Mouse (Mus musculus) left cerebral cortex, postnatal 36 days (tissue): ENCODE results near the gene Efr3b. TPM values are rescaled to one million over a fixed set of nuclear protein-coding genes. Genes with fewer than 3 reads are reported as not detected.
A peak's percentile ranks its signal among the peaks of the same experiment; 100 is the strongest.

ENCODE experiments used
- DNase-seq, 2 experiments: peaks; one replicate each; pipeline ENCODE4 v3.0.0; 2021 to 2022; ENCODE audit warnings: low spot score in 2 of 2, mixed read lengths in 1 of 2
- intact Hi-C: fragments of 180-260 bp; cut with DNase I; formaldehyde crosslinking; loops from one replicate; pipeline ENCODE4 v1.15.1; 2025
- total RNA-seq, 2 experiments: library from RNA; stranded (reverse); gene quantifications; 2 replicates each; pipeline ENCODE4 v1.2.3; 2021

Efr3b gene
- total RNA-seq, 2 experiments from 2014 or later: 105 TPM

DNA sequence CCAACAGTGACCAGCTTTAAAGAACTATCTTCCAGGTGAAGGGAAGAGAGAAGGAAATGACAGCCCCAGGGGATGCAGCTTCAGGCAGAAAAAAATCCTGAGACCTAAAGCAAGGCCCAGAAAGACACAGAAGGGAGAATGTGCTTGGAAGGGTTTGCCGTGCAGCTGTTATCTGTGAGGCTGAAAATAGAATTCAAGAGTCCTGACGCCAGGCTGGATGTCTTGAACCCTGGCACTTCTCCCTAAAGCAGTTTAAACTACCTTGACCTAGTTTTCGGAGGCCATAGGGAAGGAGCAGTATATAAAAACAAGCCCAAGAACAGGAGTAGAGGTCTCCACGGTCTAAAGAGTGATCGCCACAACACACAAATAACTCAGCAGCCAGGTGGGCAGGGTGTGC, 3.7 kb upstream of the Efr3b start:
- intact Hi-C loops: no loop called here
- no peak for DNase-seq

DNA sequence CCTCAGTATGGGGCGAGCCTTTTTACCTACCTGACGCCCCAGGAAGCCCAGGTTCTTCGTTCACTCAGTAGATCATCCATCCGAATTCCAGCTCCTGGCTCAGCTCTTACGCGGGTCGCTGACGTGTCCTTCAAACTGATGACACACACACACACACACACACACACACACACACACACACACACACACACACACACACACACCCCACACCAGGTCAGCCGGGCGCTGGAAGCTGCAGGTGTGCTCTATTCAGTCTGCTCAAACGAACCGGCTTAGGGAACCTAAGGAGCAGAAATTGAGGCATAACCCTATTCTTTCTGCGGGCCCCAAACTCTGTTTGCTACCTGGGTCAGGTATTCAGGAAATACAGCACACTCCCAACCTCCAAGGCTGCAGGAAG, 331 bp upstream of the Efr3b start:
- DNase-seq: no peak
- intact Hi-C loops: no loop called here

DNA sequence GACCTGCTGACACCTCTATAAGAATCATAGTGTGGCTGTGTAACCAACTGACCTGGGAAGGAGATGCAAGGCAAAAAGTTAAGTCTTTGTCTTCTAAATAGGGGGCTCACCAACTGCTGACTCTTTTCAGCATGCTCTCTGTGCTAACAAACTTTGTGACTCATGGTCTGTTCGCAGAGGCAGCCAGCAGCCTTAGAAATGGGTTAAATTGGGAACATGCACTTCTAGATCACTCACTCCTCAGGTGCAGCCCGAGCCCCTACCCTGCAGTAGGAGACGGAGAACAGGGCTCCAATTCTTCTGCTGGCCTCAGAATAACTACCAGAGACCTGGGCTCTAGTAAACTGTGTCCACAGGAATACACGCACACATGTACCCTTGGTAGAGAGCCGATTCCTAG, 1.2 kb downstream of the Efr3b start:
- peak; percentile 22 to 39 for DNase-seq
- intact Hi-C loops: no loop called here

DNA sequence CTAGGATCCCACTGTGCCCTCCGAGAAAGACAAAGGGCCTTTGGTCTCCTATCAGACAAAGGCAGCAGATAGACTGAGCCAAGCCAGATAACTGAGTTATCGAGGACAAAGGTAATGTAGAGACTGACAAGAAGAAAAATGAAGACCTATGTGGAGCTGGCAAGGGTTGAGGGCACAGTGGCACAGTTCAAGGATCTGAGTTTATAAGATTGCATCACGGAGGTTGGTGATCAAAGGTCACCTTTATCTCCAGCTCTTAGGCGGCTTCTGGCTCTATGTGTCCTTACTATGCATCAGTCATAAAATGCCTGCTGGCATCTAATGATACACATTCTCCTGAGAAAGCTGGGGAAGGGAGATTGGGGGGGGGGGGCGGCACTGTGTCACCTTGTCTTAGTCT, 2.6 kb downstream of the Efr3b start:
- DNase-seq: no peak
- intact Hi-C loops: no loop called here

DNA sequence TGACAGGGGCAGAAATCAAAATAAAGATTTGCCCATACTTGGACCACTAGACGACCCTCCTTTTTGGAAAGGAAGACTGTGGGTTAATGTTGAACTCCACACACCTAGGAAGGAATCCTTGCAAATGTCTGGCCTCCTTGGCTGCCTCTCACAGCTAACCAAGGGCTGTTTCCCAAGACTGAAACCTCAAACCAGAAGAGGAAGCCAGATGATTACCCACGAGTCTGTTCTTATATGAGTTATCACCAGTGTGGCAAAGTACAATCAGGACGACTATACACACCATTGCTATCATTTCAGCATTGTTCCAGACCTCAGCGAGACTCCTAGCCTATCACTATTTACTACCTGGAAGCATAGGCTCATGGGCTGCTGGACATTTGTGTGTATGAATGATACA, 9.7 kb downstream of the Efr3b start:
- no peak for DNase-seq
- intact Hi-C loops: no loop called here

DNA sequence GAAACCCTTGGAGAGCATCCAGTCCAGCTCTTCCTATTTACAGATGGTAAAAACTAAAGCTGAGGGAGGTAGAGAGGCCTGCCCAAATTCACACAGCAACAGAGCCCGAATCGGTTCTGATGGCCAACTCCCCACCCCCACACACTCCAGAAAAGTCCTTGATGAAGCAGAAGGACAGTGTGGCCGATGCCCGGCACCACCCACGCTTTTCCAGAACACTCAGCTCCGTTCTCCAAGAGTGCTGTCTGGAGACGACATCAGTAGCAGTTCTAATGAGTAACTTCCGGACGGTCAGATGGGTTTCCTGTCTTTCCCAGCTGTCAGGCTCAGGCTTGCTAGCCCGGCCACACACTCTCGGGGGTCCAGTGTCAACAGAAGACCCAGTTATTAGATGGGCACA, 10.2 kb downstream of the Efr3b start:
- intact Hi-C loops: no loop called here
- peak; percentile 64 to 71 for DNase-seq

DNA sequence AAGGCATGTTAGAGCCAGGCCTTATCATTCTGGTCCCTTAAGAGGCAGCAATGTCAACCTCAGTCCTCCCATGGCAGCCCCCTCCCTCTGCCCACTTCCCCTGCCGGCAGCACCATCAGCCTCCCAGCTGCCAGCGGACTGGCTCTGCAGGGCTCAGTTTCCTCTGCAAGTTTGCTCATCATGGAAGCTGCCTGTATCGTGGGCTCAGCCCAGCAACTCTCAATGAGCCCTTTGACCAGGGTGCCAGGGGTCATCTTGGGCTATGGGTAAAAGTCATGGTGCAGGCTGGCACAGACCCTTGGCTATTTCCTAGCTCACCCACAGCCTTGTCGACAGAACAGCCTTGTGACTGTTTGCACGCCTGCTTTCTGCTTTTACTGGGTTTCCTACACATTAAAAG, 14.4 kb downstream of the Efr3b start:
- DNase-seq: no peak
- intact Hi-C loops: no loop called here

DNA sequence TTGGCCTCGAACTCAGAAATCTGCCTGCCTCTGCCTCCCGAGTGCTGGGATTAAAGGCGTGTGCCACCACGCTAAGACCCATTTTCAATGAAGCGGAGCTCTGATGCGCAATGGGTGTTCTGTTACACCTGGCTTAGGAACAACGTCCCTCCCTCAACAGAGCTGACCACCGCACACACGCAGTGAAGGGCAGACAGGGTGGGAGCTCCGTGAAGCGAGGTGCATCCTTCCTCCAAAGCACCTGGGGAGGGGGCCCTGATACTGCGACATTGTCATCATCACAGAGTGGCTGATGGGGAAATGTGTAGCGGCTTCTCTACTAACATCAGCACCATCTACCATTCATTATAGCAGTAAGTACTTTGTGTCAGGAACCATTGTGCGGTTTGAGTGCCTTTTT, 15.2 kb downstream of the Efr3b start:
- intact Hi-C loops: no loop called here
- DNase-seq: no peak

DNA sequence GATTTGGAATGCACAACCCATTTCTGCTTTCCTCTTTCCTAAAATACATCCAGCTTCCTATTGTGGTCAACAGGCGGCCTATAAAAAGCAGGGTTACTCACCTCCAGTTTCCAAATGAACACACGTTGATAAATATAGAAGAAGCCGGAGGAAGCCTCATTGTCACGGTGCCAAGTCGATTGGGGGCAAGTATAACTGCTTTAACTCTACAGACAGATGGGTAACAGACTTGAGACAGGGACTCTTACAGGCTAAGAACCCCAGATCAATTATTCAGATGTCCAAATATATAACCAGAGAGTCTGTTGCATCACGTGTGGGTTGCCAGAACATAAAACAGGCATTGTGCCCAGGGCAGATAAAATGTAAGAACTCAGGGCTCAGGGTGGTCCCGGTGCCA, 15.9 kb downstream of the Efr3b start:
- DNase-seq: no peak
- intact Hi-C loops: no loop called here

DNA sequence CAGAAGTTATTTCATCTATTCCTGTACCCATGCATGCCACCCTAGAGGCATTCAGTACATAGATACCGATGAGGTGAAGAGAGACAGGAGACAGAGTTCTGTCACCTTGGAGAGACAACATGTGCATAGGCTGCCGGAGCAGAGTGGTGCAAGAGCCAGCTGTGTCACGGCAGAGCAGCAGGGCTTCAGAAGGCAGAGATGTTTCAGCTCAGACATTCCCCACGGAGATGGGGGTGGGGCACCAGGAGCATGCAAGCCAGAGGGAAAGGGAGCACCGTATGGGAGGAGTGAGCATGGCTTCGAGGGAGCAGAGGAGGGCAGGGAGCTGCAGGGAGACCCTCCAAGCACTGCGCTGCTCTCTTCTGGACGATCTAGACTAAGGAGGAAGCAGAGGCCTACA, 18.2 kb downstream of the Efr3b start:
- DNase-seq: no peak
- intact Hi-C loops: no loop called here

DNA sequence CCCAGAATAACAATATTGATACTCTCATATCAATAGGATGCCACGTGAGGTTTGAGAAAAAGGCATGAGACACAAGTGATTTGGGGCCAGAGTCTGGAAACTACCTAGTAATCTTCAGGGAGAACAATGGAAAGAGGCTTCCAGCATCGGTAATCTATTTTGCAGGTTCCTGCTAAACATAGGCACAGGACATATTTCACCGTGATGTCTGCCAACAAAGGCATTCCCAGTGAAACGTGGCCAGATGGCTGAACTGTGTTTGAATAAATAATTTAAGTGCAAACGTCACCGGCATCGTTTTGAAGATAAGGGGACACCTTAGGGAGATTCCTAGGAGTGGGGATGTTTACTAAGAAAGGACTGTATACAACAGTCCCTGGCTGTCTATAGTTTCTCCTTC, 22.4 kb downstream of the Efr3b start:
- intact Hi-C loops: no loop called here
- DNase-seq: no peak

DNA sequence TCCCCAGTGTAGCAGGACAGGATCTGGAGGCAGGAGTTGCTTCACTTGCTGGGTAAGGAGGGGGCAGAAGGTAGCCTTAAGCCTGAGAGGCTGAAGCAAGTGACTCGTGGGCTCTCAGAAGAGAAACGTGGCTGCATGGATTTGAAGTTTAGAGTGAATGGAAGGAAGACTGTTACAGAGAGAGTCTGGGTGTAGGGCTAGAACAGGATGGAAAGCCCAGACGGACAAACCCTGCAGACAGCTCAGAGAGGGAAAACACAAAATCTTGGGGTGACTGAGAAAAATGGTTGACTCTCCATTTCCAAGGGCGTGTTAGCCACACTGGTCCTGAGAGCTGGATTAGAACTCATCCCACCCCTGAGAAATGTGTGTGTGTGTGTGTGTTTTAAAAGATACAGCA, 23.0 kb downstream of the Efr3b start:
- DNase-seq: no peak
- intact Hi-C loops: no loop called here

DNA sequence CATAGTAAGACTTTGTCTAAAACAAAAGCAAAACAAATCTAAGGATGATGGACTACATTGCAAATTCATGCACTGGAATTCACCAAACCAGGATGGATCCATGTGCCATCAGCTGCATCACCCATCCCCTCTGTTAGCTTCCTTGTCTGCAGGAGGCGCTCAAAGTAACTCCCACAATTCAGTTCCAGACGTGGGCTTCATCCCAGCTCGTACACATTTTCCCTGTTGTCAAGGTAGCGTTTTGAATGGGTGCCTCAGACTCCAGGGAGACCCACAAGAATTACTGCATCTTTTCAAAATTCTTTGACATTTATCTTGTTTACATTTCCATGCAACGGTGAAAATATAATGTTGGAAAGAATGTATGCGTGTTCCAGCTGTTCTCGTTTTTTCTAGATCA, 23.5 kb downstream of the Efr3b start:
- intact Hi-C loops: no loop called here

DNA sequence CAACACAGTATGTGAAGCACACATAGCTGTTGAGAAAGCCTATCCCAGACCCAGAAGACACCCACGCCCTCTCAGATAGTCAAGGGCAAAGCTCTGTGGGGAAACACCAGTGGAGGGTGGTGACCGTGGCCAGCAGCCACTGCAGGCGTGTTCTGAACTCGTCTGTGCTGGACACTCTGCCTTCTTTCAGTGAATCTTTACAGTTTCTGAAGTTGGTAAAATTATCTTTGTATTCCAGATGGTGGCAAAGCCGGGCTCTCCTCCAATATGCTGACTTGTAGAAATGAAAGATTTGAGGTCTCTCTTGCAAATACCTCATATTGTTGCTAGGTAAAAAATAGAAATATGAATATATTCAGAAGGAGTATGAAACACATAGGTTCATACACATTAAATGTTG, 27.0 kb downstream of the Efr3b start:
- DNase-seq: peak; percentile 67 to 69
- intact Hi-C loops: no loop called here

More for the DNA sequence above, 23.5 kb downstream of the Efr3b start:
- no peak for DNase-seq

DNA sequence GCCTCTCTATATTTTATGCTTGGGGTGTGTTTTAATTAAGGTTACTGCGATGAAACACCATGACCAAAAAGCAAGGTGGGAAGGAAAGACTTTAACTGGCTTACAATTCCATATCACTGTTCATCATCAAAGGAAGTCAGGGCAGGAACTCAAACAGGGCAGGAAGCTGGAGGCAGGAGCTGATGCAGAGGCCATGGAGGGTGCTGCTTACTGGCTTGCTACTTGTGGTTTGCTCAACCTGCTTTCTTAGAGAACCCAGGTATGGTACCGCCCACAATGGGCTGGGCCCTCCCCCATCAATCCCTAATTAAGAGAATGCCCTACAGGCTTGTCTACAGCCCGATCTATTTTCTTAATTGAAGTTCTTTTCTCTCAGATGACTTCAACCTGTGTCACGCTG, 27.4 kb downstream of the Efr3b start:
- intact Hi-C loops: no loop called here
- no peak for DNase-seq

DNA sequence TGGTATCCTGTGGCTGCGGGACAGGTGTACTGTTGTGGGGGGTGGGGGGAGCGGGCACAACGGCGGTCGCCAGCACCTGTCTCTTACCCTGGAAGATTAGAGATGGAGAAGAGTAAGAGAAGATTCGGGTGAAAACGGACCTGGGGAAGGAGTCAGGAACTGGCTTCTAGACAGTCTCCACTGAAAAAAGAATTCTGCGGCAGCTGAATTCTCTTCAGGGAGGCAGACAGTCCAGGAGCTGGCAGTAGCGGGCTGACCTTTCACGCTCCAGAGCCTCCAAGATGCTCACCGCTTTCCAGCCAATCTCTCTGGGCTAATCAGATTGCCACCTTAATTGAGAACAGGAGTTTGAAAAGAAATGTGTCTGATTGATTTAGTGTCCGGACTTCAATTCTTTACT, 30.0 kb downstream of the Efr3b start:
- intact Hi-C loops: no loop called here
- DNase-seq: no peak

DNA sequence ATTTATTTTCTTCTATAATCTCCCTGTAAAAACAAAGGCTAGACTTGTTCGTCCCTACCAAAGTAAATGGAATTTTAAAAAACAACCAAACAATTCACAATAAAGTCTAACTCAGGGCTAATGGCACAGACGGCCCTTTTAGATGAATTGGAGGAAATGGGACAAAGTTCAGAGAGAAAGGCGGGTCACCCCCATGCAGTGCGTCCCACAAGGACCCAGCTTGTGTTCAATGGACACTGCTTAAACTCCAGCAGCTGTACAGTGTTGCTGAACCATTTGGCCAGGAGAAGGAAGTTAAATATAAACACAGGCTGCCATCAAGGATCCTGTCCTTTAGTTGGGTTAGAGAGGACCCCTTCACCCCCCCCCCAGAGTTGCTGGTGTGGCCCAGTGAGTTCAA, 30.9 kb downstream of the Efr3b start:
- DNase-seq: no peak
- intact Hi-C loops: no loop called here

DNA sequence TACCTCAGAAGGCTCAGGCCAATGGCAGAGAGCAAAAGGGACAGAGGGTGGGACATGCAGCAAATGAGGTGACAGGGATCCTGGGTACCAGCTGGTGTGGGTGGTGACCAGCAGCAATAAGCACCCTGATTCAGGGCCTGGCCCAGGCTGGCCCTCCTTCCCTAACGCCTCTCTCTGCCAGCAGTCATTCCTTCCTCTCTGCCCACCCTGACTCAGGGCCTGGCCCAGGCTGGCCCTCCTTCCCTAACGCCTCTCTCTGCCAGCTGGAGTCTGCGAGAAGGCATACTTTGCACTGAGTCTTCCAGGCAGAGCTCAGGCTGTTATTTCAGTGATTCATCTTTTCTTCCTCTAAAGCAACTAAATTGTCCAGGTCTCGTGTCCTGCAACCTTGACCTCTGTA, 31.5 kb downstream of the Efr3b start:
- DNase-seq: peak; percentile 39 to 49
- intact Hi-C loops: no loop called here

DNA sequence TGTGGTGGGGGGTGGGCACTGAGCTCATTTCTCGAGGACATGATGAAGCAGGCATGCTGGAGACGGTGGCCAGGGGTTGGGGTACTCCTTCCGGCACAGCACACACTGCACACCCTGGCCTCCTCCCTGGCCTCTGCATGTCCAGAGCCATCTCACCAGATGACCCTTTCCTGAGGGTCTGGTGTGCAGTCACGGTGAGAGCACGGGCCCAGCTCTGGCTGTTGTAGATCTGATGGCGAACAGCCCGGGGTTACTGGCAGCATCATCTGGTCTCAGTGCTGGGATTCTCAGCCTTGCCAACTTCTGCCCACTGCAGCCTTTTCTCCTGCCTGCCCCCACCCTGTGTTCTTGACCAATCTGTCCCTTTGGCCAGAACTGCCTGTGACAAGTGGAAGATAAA, 32.6 kb downstream of the Efr3b start:
- DNase-seq: no peak
- intact Hi-C loops: no loop called here

DNA sequence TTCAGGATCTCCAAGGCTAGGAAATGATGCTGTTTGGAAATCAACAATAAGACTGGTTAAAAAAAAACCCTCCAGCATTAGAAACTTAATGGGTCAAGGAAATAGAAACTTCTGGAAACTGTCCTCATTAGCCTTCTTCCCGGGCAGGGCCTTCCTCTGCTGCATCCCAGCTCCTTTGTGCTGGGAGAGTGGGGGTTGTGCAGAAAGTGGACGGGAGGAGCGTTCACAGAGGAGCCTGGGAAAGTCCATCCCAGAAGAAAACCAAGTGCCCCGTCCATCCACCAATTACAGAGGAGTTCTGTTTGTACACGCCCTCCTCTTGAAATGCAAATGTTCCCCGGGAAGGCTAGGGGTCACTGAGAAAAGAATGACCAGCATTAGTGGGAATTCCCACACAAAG, 34.1 kb downstream of the Efr3b start:
- no peak for DNase-seq
- intact Hi-C loops: no loop called here

DNA sequence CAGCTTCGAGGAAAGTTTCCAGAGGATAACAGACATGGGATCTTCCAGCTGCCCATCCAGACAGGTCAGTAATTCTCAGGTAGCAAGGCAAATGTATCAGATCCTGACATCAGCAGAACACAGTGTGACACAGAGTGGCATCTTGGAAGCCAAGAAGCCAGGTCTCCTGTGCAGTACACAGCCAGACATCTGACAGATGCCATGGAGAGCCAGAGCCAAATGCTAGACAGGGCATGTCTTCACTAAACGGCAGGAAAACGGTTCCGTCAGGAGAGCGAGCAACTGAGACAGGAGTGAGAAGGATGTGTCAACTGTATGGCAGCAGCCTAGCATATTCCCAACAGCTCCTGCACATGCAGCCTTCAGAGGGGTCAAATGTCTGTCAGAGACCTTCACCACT, 38.3 kb downstream of the Efr3b start:
- intact Hi-C loops: no loop called here
- DNase-seq: no peak

DNA sequence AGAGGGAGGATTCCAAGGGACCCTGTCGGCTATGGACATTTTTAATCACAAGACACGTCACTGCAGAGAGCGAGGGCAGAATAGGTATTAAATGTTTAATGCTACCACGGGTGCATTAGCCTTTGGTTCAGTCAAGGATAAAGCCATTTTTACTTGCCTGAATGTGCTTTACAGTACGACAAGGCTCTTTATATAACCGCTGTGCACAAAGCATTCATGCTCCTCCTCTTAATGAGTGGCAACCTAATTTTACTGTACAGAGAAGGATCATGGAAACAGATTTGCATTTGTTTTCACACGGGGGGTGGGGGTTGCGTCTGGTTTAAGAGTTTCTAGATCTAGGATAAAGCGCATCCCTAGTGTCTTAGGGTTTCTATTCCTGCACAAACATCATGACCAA, 42.0 kb downstream of the Efr3b start:
- DNase-seq: no peak
- intact Hi-C loops: no loop called here

DNA sequence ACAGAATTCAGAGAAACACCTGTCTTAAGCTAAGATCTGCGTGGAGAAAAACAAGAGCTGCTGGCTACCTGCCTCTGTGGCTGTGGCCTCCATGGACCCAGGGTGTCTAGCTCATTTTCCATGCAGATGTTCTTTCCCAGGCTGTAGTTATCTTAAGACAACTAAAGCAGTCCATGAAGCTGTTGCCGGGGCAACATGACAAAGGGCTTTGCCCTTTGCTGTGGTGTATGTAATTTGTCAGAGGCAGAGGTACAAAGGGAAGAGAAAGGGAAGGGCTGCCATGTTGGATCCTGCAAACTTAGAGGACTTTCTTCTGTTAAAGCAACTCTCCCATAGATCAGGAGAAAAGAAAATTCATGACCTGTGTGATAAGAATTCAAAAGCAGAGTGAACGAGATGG, 47.7 kb downstream of the Efr3b start:
- intact Hi-C loops: no loop called here
- no peak for DNase-seq
